Mouse (Mus musculus) C2C12 (cell line): Measurements from ENCODE around the gene Gm20547.

ENCODE experiments used
- CEBPB ChIP-seq: IDR thresholded peaks from one replicate; pipeline ENCODE4 v1.6.1; 2011; ENCODE audit warnings: low read depth, mild to moderate bottlenecking, control low read depth, moderate library complexity
- CTCF ChIP-seq: IDR thresholded peaks from one replicate; pipeline ENCODE4 v1.5.1; 2011; ENCODE audit not compliant: control insufficient read depth, insufficient read depth, insufficient read length
- MAX ChIP-seq: IDR thresholded peaks from one replicate; pipeline ENCODE4 v1.6.1; 2011; ENCODE audit warnings: mild to moderate bottlenecking, control low read depth
- USF1 ChIP-seq: IDR thresholded peaks from one replicate; pipeline ENCODE4 v1.6.1; 2011; ENCODE audit warnings: low read depth, mild to moderate bottlenecking, control low read depth, moderate library complexity

DNA sequence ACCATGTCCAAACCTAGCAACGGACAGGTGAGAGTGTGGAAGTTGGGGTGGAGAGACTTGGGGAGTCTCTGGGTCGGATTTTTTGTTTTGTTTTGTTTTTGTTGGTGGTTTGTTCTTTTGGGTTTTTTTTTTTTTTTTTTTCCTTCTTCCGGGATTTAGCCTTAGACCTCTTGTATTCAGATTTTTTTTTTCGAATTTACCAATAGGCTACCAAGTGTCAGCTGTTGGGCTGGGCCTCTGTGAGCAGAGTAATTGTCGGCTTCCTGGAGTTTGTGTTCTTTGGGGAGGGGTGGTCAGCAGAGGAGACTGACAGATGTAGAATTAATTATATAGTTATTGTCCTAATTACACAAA, 18.0 kb upstream of the Gm20547 start:
- TF ChIP-seq CTCF (no peak), MAX (no peak), CEBPB (no peak), USF1 (no peak)
